Mouse (Mus musculus): Measurements from ENCODE around the gene Eif2s3y.

Eif2s3y gene

GRCm38 (mm10) chrY:1009882-1010751, at the start of gene Eif2s3y:
Gene Eif2s3y, plus strand, starts transcription at chrY:1010543.
- ATAC-seq (ENCODE audit: insufficient number of reproducible peaks, low FRiP score, low TSS enrichment), result peak; percentile 93
